Mouse (Mus musculus) 3T3-L1 (cell line): ENCODE results near the gene Spata2.
A peak's percentile ranks its signal among the peaks of the same experiment; 100 is the strongest.

ENCODE experiments used
- DNase-seq: peaks from one replicate; pipeline ENCODE4 v3.0.0-alpha.2; 2015; ENCODE audit warnings: low read depth, low spot score

The Spata2 gene

GRCm38 (mm10) chr2:167483081-167483826 is 9.4 kb downstream of the Spata2 start:
- DNase-seq: no peak

- no peak for DNase-seq
Measured at GRCm38 (mm10) chr2:167482681-167483080, 10.0 kb downstream of the Spata2 start.

- no peak for DNase-seq
Measured at GRCm38 (mm10) chr2:167479501-167479900, 13.2 kb downstream of the Spata2 start.

- peak; percentile 66 for DNase-seq
Measured at GRCm38 (mm10) chr2:167478128-167478527, 14.6 kb downstream of the Spata2 start.

- DNase-seq: no peak
Measured at GRCm38 (mm10) chr2:167476762-167477161, 15.9 kb downstream of the Spata2 start.

GRCm38 (mm10) chr2:167476200-167476688 is 16.4 kb downstream of the Spata2 start:
- DNase-seq: no peak

- no peak for DNase-seq
Measured at GRCm38 (mm10) chr2:167475596-167475995, 17.1 kb downstream of the Spata2 start.

GRCm38 (mm10) chr2:167474218-167474617 is 18.5 kb downstream of the Spata2 start:
- DNase-seq: no peak

GRCm38 (mm10) chr2:167471585-167471984 is 21.1 kb downstream of the Spata2 start:
- DNase-seq: no peak

GRCm38 (mm10) chr2:167470611-167471010 is 22.1 kb downstream of the Spata2 start:
- no peak for DNase-seq

- DNase-seq: no peak
Measured at GRCm38 (mm10) chr2:167468444-167468843, 24.2 kb downstream of the Spata2 start.

- no peak for DNase-seq
Measured at GRCm38 (mm10) chr2:167467214-167467613, 25.5 kb downstream of the Spata2 start.

- no peak for DNase-seq
Measured at GRCm38 (mm10) chr2:167465951-167466350, 26.7 kb downstream of the Spata2 start.

GRCm38 (mm10) chr2:167463802-167464201 is 28.9 kb downstream of the Spata2 start:
- no peak for DNase-seq

- peak; percentile 87 for DNase-seq
Measured at GRCm38 (mm10) chr2:167462954-167463353, 29.7 kb downstream of the Spata2 start.

GRCm38 (mm10) chr2:167459071-167459865 is 33.4 kb downstream of the Spata2 start:
- no peak for DNase-seq

- DNase-seq: no peak
Measured at GRCm38 (mm10) chr2:167458548-167458947, 34.1 kb downstream of the Spata2 start.

- DNase-seq: no peak
Measured at GRCm38 (mm10) chr2:167457213-167457612, 35.5 kb downstream of the Spata2 start.

GRCm38 (mm10) chr2:167456361-167457020 is 36.2 kb downstream of the Spata2 start:
- DNase-seq: no peak

GRCm38 (mm10) chr2:167453814-167454213 is 38.9 kb downstream of the Spata2 start:
- DNase-seq: no peak

- DNase-seq: no peak
Measured at GRCm38 (mm10) chr2:167450647-167451046, 42.0 kb downstream of the Spata2 start.
